Mouse (Mus musculus) activated CD4-positive, CD25-positive, alpha-beta regulatory T cell, adult 4 months (primary cell): ENCODE measurements around the gene Prdm2. TPM values are rescaled to one million over a fixed set of nuclear protein-coding genes. Genes with fewer than 3 reads are reported as not detected.
A peak's percentile ranks its signal among the peaks of the same experiment; 100 is the strongest.

Experiments
- ATAC-seq: one replicate; pipeline ENCODE4 v1.8.0; 2017
- polyA plus RNA-seq, 2 experiments: library from polyadenylated mRNA; unstranded; fragments of 100-300 nt; shearing (Covaris generic); gene quantifications; one replicate each; pipeline ENCODE4 v1.2.1; 2017

The Prdm2 gene
- polyA plus RNA-seq, 2 experiments from 2014 or later: 27.6 to 31.4 TPM

GRCm38 (mm10) chr4:143209997-143210396 lies 2.8 kb downstream of the Prdm2 start:
- no peak for ATAC-seq

GRCm38 (mm10) chr4:143202653-143203052 lies 10.1 kb downstream of the Prdm2 start:
- ATAC-seq: no peak

- no peak for ATAC-seq
Measured at GRCm38 (mm10) chr4:143198371-143198770, 14.4 kb downstream of the Prdm2 start.

- peak; percentile 71 for ATAC-seq
Measured at GRCm38 (mm10) chr4:143197845-143198356, 14.9 kb downstream of the Prdm2 start.

DNA sequence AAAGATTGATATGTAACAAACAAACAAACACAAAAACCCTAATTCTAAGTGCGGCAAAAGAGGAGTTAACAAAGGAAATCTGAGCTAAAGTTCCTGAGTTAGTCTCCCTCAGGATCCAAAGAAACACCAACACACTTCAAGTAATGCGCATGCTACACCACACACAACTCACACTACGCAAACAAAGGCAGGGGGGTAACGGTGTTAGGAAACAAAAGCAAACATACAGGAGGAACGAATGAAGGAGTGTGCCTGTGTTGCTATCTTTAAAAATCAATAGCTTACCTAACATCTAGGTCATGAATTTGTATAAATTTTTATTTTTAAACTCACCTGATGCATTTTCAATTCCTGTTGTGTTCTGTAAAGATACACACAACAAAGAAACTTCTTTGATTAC lies 18.5 kb downstream of the Prdm2 start:
- no peak for ATAC-seq

DNA sequence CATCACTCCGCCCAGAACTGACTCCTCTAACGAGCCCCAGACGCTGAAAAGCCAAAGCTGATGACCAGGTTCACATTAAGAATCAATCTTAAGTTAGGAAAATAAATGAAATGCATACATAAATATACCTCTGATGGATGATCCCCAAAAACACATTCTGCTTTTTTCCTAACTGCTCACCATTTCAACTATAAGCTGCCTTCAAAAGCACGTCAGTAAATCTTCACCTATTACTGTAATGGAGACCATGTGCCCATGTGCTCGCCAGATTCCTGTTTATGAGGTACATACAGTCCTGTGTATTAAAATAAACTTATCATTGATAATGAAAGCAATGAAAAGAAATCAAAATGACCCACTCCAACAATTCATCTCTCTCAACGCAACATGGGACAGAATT lies 19.6 kb downstream of the Prdm2 start:
- ATAC-seq: no peak

DNA sequence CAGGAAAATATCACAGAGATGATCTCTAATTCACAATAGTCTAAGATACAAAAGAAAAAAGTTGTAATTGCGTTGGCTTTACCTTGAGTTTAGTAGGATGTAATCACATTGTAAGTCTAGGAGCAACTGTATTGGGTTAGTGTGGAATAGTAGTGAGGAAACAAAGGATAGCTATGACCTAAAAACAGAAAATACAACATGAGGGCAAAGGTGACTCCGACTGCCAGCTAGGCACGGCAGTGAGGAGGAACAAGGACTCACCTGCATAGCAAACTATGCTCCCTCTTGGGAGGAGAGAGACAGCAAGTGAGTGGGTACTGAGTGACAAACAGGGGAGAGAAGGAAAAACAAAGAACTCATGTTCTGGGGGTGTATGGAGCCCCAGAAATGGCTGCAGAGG lies 21.0 kb downstream of the Prdm2 start:
- no peak for ATAC-seq

- ATAC-seq: no peak
Measured at GRCm38 (mm10) chr4:143190657-143191056, 22.1 kb downstream of the Prdm2 start.

DNA sequence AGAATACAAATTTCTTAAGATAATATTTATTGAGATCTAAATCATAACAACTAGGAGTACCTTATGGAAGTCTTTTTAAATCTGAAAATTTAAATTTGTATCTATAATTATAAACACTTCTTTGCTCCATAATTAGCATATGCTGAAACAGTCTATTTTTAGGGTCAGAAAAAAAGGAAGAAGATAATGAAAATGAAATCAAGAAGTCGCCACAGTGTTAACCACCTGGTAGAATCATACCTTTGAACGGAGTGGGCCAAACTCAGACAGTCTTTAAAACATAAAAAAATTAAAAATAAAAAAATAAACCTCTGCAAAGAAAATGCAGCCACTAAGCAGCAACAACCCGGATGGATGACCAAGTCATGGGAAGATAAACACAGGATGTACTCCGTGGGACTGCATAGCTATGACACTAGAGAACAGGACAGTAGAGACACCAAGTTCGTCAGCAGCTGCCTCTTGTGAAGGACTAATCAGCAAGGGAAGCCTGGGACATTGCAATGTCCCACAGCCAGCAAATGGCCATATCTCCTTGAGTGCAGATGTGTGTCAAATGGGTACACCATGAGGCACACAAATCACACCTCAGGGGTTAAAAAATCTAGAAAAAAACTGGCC lies 24.1 kb downstream of the Prdm2 start:
- ATAC-seq: peak; percentile 46

GRCm38 (mm10) chr4:143186066-143186465 lies 26.7 kb downstream of the Prdm2 start:
- no peak for ATAC-seq

- ATAC-seq: no peak
Measured at GRCm38 (mm10) chr4:143185496-143185895, 27.3 kb downstream of the Prdm2 start.

DNA sequence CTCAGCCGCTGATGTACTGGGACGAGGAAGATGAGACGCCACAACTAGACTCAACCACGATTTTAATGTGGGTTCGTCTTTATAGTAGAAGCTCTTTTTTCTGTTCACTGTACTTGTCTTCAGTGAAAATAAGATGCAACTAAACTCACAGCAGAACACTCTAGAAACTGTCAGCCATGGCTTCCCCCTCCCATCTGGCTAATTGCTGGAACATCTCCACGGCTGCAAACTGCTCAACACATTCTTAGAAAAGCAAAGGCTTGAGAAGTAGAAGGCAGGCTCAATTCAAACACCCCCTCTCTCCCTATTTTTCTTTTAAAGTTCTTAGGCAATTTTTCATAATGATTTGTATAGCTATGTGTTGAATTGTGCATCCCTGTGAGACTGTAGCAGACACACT lies 29.7 kb downstream of the Prdm2 start:
- ATAC-seq: no peak

GRCm38 (mm10) chr4:143180731-143181130 lies 32.1 kb downstream of the Prdm2 start:
- ATAC-seq: no peak

DNA sequence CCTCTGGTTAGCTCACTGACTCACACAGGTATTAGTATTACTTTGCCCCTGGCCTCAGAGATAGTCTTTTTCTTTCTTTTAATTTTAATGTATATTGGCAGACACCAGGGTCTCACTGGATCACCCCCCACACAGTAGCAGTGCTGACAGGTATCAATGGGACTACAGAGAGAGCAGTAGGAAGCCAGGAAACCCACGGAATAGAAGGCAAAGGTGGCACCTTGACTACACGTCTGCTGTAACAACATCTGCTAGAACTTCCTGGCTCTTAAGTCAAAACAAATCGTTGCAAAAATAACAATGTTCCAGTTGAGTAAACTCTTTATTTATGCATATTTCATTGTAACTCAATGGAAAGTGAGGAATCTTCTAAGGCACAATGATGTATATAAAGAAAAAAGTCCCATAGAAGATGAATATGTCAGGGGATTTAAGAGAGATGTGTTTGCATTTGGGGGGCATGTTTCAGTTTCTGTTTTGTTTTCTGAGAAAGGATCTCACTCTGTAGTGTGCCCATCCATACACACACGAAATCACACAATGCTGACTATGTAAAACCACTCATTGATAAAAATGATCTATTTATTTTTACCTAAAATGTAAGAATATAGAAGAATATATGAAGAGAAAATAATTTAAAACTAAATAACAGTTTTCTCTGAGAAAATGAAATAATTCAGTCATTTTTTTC lies 41.0 kb downstream of the Prdm2 start:
- ATAC-seq: peak; percentile 70

GRCm38 (mm10) chr4:143170290-143170689 lies 42.5 kb downstream of the Prdm2 start:
- no peak for ATAC-seq

DNA sequence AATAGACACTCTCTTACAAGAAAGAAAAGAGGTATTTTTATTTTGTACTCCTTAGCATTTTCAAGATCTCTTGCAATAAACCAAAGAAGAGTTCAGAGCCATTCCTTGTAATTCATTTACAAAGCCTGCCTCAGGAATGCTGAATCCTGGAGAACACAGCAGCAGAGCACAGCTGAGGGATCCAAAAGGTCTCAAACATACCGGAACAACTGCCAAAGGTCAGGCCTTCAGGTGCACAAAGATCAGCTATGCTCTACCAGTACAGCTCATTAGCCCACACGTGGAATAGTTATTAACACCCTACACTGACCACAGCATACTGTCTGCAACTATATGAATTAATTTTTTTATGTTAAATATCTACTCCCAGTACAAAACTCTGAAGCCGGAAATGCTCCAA lies 44.7 kb downstream of the Prdm2 start:
- ATAC-seq: no peak

- ATAC-seq: peak; percentile 95
Measured at GRCm38 (mm10) chr4:143161619-143162479, 50.9 kb downstream of the Prdm2 start.

GRCm38 (mm10) chr4:143160826-143161225 lies 52.0 kb downstream of the Prdm2 start:
- no peak for ATAC-seq

DNA sequence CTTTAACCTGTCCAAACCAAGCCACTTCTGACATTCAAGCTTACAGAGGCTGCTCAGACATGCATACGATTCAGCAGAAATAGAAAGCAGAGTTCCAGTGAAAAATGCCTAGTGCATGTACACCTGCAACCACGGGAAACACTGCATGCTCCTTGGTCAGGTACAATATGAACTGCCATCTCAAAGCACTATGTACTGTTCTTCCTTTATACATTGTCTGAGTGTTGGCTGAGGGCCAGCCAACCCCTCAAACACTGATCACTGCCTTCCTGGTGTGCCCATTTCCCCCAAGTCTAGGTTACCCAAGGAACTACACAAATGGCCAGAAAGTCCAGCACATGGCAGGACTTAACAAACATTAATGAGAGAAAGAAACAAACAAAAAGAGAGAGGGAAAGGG lies 53.5 kb downstream of the Prdm2 start:
- ATAC-seq: no peak

- no peak for ATAC-seq
Measured at GRCm38 (mm10) chr4:143155871-143156270, 56.9 kb downstream of the Prdm2 start.

- ATAC-seq: no peak
Measured at GRCm38 (mm10) chr4:143155036-143155435, 57.8 kb downstream of the Prdm2 start.

GRCm38 (mm10) chr4:143154571-143154970 lies 58.2 kb downstream of the Prdm2 start:
- ATAC-seq: peak; percentile 70

DNA sequence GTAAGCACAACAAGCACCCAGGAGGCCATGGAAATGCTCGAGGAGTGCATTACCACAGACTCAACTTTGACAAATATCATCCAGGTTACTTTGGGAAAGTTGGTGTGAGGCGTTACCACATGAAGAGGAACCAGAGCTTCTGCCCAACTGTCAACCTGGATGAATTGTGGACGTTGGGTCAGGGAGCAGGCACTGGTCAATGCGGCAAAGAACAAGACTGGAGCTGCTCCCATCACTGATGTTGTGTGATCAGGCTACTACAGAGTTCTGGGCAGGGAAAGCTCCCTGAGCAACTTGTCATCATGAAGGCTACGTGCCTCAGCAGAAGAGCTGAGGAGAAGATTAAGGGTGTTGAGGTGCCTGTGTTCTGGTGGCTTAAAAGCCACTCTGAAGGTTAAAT lies 60.2 kb downstream of the Prdm2 start:
- ATAC-seq: no peak
